Mouse (Mus musculus): Measurements from ENCODE around the gene Palm2.

GRCm38 (mm10) chr4:57547785-57548184, 113.7 kb downstream of the Palm2 start:
- TF ChIP-seq CTCF (IDR thresholded peaks at IDR 0.05; ENCODE audit: borderline replicate concordance, insufficient read depth, low read length) (no peak), POLR2A (IDR thresholded peaks at IDR 0.05; ENCODE audit: low read depth, low read length) (no peak)

Data from embryonic fibroblast, embryonic 13.5 days (primary cell).